ENCODE assay signal across 8 mouse cellular contexts in genomic region chr16:94571111-94571993, GRCm38 (mm10). TPM values are rescaled to one million over a fixed set of nuclear protein-coding genes. Genes with fewer than 3 reads are reported as not detected.
A peak's percentile ranks its signal among the peaks of the same experiment; 100 is the strongest.
DNase-seq lines count a peak whose midpoint lies in the region; ATAC-seq and TF ChIP-seq lines count a peak whose summit lies in the region.

No protein-coding gene starts in this region.

- ATAC-seq in kidney, embryonic 14.5 days (ENCODE audit: low FRiP score, low TSS enrichment): no peak
- no peak for ATAC-seq in forebrain, postnatal 0 days

- H3K36me3 ChIP-seq in kidney, embryonic 14.5 days (ENCODE audit: control insufficient read depth, insufficient read depth, low read length): no peaks in the 10 kb centered on the region
- no peaks in the 10 kb centered on the region for H3K36me3 ChIP-seq in forebrain, postnatal 0 days (ENCODE audit: insufficient read depth)

- no peak for DNase-seq in kidney, postnatal 10 days
- DNase-seq in R1 (ENCODE audit: low read depth, low spot score): peak; percentile 61
- peak; percentile 10 for DNase-seq in forebrain, postnatal 0 days
- DNase-seq in lung, postnatal 10 days: peak; percentile 37
- no peak for DNase-seq in right cerebral cortex, postnatal 14 days
- no peak for DNase-seq in adrenal gland, adult 2 months
- DNase-seq in testis, postnatal 14 days (ENCODE audit: low spot score): no peak

- peak overlapping the region; percentile 99 for H3K4me3 ChIP-seq in kidney, embryonic 14.5 days (ENCODE audit: low read length)
- peak overlapping the region; percentile 98 for H3K4me3 ChIP-seq in forebrain, postnatal 0 days (ENCODE audit: low read depth, low read length)

- H3K27me3 ChIP-seq in kidney, embryonic 14.5 days (ENCODE audit: control insufficient read depth, insufficient read depth, low read length): no peaks in the 10 kb centered on the region
- no peaks in the 10 kb centered on the region for H3K27me3 ChIP-seq in forebrain, postnatal 0 days (ENCODE audit: insufficient read depth, low read length)

- H3K9ac ChIP-seq in kidney, embryonic 14.5 days (ENCODE audit: low read depth, low read length): peak overlapping the region; percentile 100
- H3K9ac ChIP-seq in forebrain, postnatal 0 days: peak overlapping the region; percentile 97

- peak overlapping the region; percentile 78 for H3K4me2 ChIP-seq in kidney, embryonic 14.5 days (replicated peaks; ENCODE audit: low read depth, low read length)
- H3K4me2 ChIP-seq in forebrain, postnatal 0 days (ENCODE audit: low read depth): peak overlapping the region; percentile 51

- peak overlapping the region; percentile 100 for H3K27ac ChIP-seq in kidney, embryonic 14.5 days (ENCODE audit: low read depth, low read length)
- H3K27ac ChIP-seq in forebrain, postnatal 0 days (ENCODE audit: low read depth, low read length): peak overlapping the region; percentile 100

- H3K9me3 ChIP-seq in kidney, embryonic 14.5 days (ENCODE audit: control insufficient read depth, low read length): no peaks in the 10 kb centered on the region
- no peaks in the 10 kb centered on the region for H3K9me3 ChIP-seq in forebrain, postnatal 0 days (ENCODE audit: low read length)

- 22% methylated on average over 10 of the region's 10 CpGs for WGBS in kidney, embryonic 14.5 days
- 21% methylated on average over 10 of the region's 10 CpGs for WGBS in forebrain, postnatal 0 days

- peaks cover 34% of the 10 kb centered on the region; the same call in 1 of the 2 replicates for H3K4me1 ChIP-seq in kidney, embryonic 14.5 days (ENCODE audit: control insufficient read depth, insufficient read depth, low read length)
- H3K4me1 ChIP-seq in forebrain, postnatal 0 days (ENCODE audit: insufficient read depth): peaks cover 7% of the 10 kb centered on the region

- no peak for TF ChIP-seq CTCF in forebrain, postnatal 0 days (IDR thresholded peaks at IDR 0.05; ENCODE audit: low read depth)

RNA-seq across cellular contexts. Expression of gene Dyrk1a, which starts 1.5 kb away (rescaled TPM):
- 13.3 and 18.2 TPM in 2 replicates for polyA plus RNA-seq in kidney, embryonic 14.5 days (2014; fragmentation: Nextera tagmentation; extraction: Ambion mirVana)
- total RNA-seq in forebrain, postnatal 0 days (2014; rRNA removed): 68.8 and 101 TPM in 2 replicates
- 10.5 and 13.5 TPM in 2 replicates for polyA plus RNA-seq in forebrain, postnatal 0 days (2015; fragmentation: Nextera tagmentation; extraction: Ambion mirVana)
- 10 to 100 TPM; 60.5 to 97.8 TPM for total RNA-seq in adrenal gland, adult 2 months (2021)
- polyA plus RNA-seq in adrenal gland, adult 2 months (2012; rRNA removed): 20.5 and 32.0 TPM in 2 replicates

RNA-seq across cellular contexts. Expression of gene Vps26c, which starts 44.7 kb away (rescaled TPM):
- polyA plus RNA-seq in kidney, embryonic 14.5 days (2014; fragmentation: Nextera tagmentation; extraction: Ambion mirVana): 45.1 and 59.2 TPM in 2 replicates
- total RNA-seq in forebrain, postnatal 0 days (2014; rRNA removed): 72.2 and 82.0 TPM in 2 replicates
- 48.2 and 55.0 TPM in 2 replicates for polyA plus RNA-seq in forebrain, postnatal 0 days (2015; fragmentation: Nextera tagmentation; extraction: Ambion mirVana)
- total RNA-seq in adrenal gland, adult 2 months (2021): 10 to 100 TPM; 53.7 to 58.8 TPM
- polyA plus RNA-seq in adrenal gland, adult 2 months (2012; rRNA removed): 24.1 and 25.1 TPM in 2 replicates

Comparison
In these comparisons a context has a peak if more than half of its experiments do, and no peak if none do; other contexts are left out.
1. DNase-seq: peak in R1 (single experiment), forebrain, postnatal 0 days (single experiment) and lung, postnatal 10 days (single experiment); none in kidney, postnatal 10 days (single experiment), right cerebral cortex, postnatal 14 days (single experiment), adrenal gland, adult 2 months (single experiment) and testis, postnatal 14 days (single experiment).